Mouse (Mus musculus) kidney, adult 18-20 months (tissue): ENCODE measurements around the gene Pabpc1l.
"Not testable (repeated sequence)": the region's sequence is repeated elsewhere in the genome, so short reads cannot be mapped to it uniquely, and the experiment has no call there.

Source experiments
- DNase-seq: peaks from one replicate; pipeline ENCODE4 v3.0.0; 2021

Gene Pabpc1l

GRCm38 (mm10) chr2:164038407-164039028, 13.3 kb downstream of the Pabpc1l start:
- no peak for DNase-seq

GRCm38 (mm10) chr2:164040949-164041348, 15.7 kb downstream of the Pabpc1l start:
- no peak for DNase-seq

GRCm38 (mm10) chr2:164041523-164041922, 16.3 kb downstream of the Pabpc1l start:
- DNase-seq = no peak

- DNase-seq = peak; percentile 65
Measured at GRCm38 (mm10) chr2:164047197-164047690, 22.0 kb downstream of the Pabpc1l start.

GRCm38 (mm10) chr2:164053767-164054166, 28.5 kb downstream of the Pabpc1l start:
- DNase-seq = no peak

GRCm38 (mm10) chr2:164054671-164055070, 29.4 kb downstream of the Pabpc1l start:
- no peak for DNase-seq

GRCm38 (mm10) chr2:164059634-164060235, 34.5 kb downstream of the Pabpc1l start:
- DNase-seq = no peak

- no peak for DNase-seq
Measured at GRCm38 (mm10) chr2:164070142-164070764, 45.0 kb downstream of the Pabpc1l start, which contains the start of gene Stk4. Gene Stk4 (plus strand): TSS chr2:164070322.

GRCm38 (mm10) chr2:164070765-164071436, 45.7 kb downstream of the Pabpc1l start, which contains the start of gene Tomm34:
Gene Tomm34 (minus strand): TSS chr2:164071169.
- peak; percentile 96 for DNase-seq

GRCm38 (mm10) chr2:164071437-164071820, 46.2 kb downstream of the Pabpc1l start:
- DNase-seq = not testable (repeated sequence)

GRCm38 (mm10) chr2:164072109-164072508, 46.9 kb downstream of the Pabpc1l start:
- no peak for DNase-seq

- no peak for DNase-seq
Measured at GRCm38 (mm10) chr2:164073120-164073519, 47.9 kb downstream of the Pabpc1l start.

GRCm38 (mm10) chr2:164073918-164074578, 48.8 kb downstream of the Pabpc1l start:
- peak; percentile 99 for DNase-seq

- DNase-seq = no peak
Measured at GRCm38 (mm10) chr2:164075088-164075487, 49.8 kb downstream of the Pabpc1l start.

- no peak for DNase-seq
Measured at GRCm38 (mm10) chr2:164076874-164077425, 51.7 kb downstream of the Pabpc1l start.

- DNase-seq = no peak
Measured at GRCm38 (mm10) chr2:164077875-164078274, 52.6 kb downstream of the Pabpc1l start.

GRCm38 (mm10) chr2:164079488-164079887, 54.2 kb downstream of the Pabpc1l start:
- DNase-seq = no peak

- no peak for DNase-seq
Measured at GRCm38 (mm10) chr2:164081577-164081976, 56.3 kb downstream of the Pabpc1l start.

- DNase-seq = no peak
Measured at GRCm38 (mm10) chr2:164082175-164082574, 56.9 kb downstream of the Pabpc1l start.

- no peak for DNase-seq
Measured at GRCm38 (mm10) chr2:164083609-164084341, 58.5 kb downstream of the Pabpc1l start.

GRCm38 (mm10) chr2:164084342-164084700, 59.1 kb downstream of the Pabpc1l start:
- no peak for DNase-seq
